Mouse (Mus musculus): Measurements from ENCODE around the gene Nup210l.
A peak's percentile ranks its signal among the peaks of the same experiment; 100 is the strongest.

The Nup210l gene

GRCm38 (mm10) chr3:90183581-90183980 lies 79.6 kb downstream of the Nup210l start:
- no peak for DNase-seq

GRCm38 (mm10) chr3:90190859-90191510 lies 87.1 kb downstream of the Nup210l start:
- DNase-seq = no peak

- no peak for DNase-seq
Measured at GRCm38 (mm10) chr3:90194759-90195158, 90.8 kb downstream of the Nup210l start.

- no peak for DNase-seq
Measured at GRCm38 (mm10) chr3:90195644-90196043, 91.7 kb downstream of the Nup210l start.

GRCm38 (mm10) chr3:90197548-90197947 lies 93.6 kb downstream of the Nup210l start:
- no peak for DNase-seq

GRCm38 (mm10) chr3:90202884-90203283 lies 99.0 kb downstream of the Nup210l start:
- DNase-seq = no peak

GRCm38 (mm10) chr3:90203619-90204018 lies 99.7 kb downstream of the Nup210l start:
- no peak for DNase-seq

- no peak for DNase-seq
Measured at GRCm38 (mm10) chr3:90204582-90204981, 100.7 kb downstream of the Nup210l start.

- no peak for DNase-seq
Measured at GRCm38 (mm10) chr3:90208662-90209061, 104.7 kb downstream of the Nup210l start.

- no peak for DNase-seq
Measured at GRCm38 (mm10) chr3:90209908-90210566, 106.1 kb downstream of the Nup210l start.

GRCm38 (mm10) chr3:90211475-90212398 lies 107.8 kb downstream of the Nup210l start:
- no peak for DNase-seq

- no peak for DNase-seq
Measured at GRCm38 (mm10) chr3:90212723-90213122, 108.8 kb downstream of the Nup210l start.

- peak; percentile 86 for DNase-seq
Measured at GRCm38 (mm10) chr3:90213377-90213866, 109.5 kb downstream of the Nup210l start, which contains the start of the genes Rps27 and Rab13. Gene Rps27 (minus strand): TSS chr3:90213651. Gene Rab13 (plus strand): TSS chr3:90213695.

GRCm38 (mm10) chr3:90213956-90214684 lies 110.2 kb downstream of the Nup210l start:
- peak; percentile 24 for DNase-seq

GRCm38 (mm10) chr3:90215825-90216380 lies 112.0 kb downstream of the Nup210l start:
- no peak for DNase-seq

GRCm38 (mm10) chr3:90220088-90220487 lies 116.2 kb downstream of the Nup210l start:
- DNase-seq = peak; percentile 67

GRCm38 (mm10) chr3:90220531-90220951 lies 116.6 kb downstream of the Nup210l start:
- peak; percentile 34 for DNase-seq

GRCm38 (mm10) chr3:90221123-90221522 lies 117.2 kb downstream of the Nup210l start:
- DNase-seq = no peak

GRCm38 (mm10) chr3:90222455-90222854 lies 118.5 kb downstream of the Nup210l start:
- DNase-seq = no peak

GRCm38 (mm10) chr3:90222941-90223340 lies 119.0 kb downstream of the Nup210l start:
- no peak for DNase-seq

GRCm38 (mm10) chr3:90224331-90224730 lies 120.4 kb downstream of the Nup210l start:
- no peak for DNase-seq

GRCm38 (mm10) chr3:90231075-90231474 lies 127.1 kb downstream of the Nup210l start:
- no peak for DNase-seq

Data from cerebellum, adult 8-10 months (tissue).